Mouse (Mus musculus): ENCODE measurements at regions not wholly inside any gene's neighbourhood (a gene's known extent, or its start where the extent isn't known, plus 50 kb on each side); places are given as distances from the start of the nearest gene placed in this dataset.

- no peak for DNase-seq
These were observed 168.7 kb downstream of the Zfp326 start for GRCm38 (mm10) chr5:106044878-106045585.

DNA sequence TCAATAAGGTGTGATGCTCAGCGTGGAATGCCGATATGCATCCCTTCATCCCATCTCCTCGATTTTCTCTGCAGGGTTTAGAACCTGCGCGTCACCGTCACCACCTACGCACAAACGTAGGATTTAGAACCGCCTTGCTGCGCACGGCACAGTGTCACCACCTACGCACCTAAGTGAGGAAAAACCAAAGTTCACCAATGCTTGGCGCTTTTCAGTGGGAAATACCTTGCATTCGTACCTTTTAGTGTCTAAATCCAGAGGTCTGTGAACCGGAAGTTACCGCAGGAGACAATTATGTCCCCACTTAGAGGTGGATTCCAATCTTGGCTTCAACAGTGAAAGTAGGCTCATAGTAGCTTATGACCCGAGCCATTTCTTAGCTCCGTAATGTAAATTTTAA lies 162.0 kb downstream of the Zfp326 start:
- DNase-seq: no peak

DNA sequence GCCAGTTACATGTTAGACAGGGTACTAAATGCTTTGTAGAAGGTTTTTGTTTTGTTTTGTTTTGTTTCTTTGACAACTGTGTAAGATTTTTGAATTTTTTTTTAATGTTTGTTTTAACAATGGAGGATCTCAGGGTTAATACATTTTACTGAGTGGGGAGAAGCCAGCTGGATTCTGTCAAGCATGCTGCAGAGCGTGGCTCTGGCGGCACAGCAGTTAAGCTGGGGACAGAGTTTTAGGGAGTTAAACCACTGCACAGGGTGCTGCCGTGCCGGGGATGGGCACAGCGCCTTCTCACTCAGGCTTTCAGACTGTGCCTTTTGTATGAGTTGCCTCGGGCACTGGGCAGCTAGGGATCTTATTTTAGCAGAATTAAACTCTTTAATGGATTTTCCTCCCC lies 159.8 kb downstream of the Zfp326 start:
- DNase-seq: peak; percentile 64

DNA sequence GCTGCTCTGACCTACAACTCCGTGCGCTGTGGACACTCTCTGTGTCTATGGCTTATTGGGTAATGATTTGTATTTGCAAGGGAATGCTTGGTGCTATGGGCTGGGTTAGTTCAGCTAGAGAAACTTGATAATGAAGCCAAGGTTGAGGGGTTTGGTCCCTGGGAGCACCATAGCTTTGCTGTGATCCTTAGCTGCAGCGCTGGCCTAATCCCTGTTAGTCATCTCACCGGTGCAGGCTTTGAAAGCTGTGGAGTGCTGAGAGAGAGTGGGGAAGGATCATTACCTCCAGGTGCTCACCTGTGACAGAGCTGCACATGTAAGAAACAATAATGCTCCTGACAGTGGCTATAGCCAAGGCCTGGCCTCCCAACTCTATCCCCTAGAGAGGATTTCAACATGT lies 156.6 kb downstream of the Zfp326 start:
- DNase-seq: no peak

- DNase-seq: no peak
These were observed 150.5 kb downstream of the Zfp326 start for GRCm38 (mm10) chr5:106026861-106027260.

- DNase-seq: no peak
These were observed 128.0 kb downstream of the Zfp326 start for GRCm38 (mm10) chr5:106004292-106004917.

DNA sequence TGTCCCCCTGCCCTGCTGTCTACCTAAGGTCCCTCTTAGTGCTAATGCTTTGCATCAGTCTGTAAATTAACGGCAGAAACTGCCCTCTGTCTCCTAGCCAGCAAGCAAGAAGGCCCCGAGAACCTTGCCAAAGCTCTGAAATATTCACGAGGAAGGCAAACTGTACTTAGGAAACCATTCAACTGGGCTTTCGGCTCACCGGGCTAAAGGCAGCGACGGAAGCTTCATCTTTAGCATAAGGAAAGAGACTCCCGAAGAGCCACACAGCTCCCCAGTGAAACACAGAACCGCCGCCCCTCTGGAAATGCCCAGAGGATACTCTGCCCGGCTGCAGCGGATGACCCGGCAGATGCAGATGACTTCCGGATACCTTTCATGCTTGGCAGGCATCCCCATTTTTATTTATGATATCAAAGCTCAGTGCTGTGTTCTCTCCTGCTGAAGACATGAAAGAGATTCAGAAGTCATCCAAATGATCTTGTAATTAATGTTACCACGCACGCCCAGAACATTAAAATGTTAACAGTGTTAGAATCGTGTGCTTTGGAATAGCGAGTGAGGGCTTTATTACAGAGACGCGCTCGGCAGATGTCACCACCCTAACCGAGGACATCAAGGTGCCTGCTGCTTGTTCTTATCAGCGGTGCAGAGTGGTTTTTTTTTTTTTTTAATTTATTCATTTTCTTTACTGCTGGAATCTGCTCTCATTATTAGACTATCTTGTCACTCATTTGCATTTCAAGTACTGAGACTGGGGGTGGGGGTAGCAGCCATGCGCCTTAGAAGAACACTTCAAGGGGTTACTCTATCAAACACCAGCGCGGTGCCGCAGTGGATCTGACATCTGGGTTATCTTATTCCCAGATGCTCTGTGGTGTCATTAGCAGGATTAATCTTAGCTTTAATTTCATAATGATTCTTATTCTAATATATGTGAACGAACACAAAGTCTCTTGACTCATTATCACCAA lies 127.2 kb downstream of the Zfp326 start:
- no peak for DNase-seq

GRCm38 (mm10) chr5:106002330-106002729 lies 126.0 kb downstream of the Zfp326 start:
- DNase-seq: peak; percentile 38

DNA sequence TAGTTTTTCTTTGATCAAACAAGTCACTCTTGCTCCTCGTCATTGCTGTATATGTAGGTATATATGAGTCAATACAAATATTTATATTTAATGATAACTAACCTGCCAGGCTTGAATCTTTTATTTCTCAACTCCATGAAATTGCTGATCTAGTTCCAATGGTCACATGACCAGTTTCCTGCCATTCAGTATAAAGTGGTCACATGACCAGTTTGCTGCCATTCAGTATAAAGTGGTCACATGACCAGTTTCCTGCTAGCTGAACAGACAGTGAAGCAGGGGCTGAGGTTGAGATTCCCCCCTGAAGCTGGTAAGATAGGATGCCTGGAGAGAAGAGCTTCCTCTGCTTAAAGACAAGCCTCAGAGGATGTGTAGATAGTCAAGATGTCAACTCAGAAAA lies 117.9 kb downstream of the Zfp326 start:
- no peak for DNase-seq

GRCm38 (mm10) chr5:105993066-105993760 lies 116.8 kb downstream of the Zfp326 start:
- DNase-seq: no peak

- DNase-seq: no peak
These were observed 114.4 kb downstream of the Zfp326 start for GRCm38 (mm10) chr5:105990777-105991176.

GRCm38 (mm10) chr5:105986401-105986800 lies 110.0 kb downstream of the Zfp326 start:
- DNase-seq: peak; percentile 62

DNA sequence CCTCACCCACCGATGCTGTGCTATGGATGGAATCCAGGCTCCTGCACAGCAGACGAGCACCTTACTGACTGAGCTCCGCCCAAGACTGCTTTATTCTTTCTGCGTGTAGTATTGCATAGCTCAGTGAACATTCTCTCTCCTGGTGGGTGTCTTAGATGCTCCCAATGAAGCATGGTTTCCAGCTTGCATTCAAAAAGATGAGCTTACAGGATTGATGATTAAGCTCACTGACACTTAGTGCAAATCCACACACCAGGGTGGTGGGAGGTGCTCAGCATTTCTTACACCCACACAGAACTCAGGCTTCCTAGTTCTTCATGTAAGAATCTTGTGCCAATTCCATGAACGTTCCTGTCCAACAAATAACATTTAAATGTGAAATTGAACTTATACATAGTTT lies 106.8 kb downstream of the Zfp326 start:
- DNase-seq: no peak

DNA sequence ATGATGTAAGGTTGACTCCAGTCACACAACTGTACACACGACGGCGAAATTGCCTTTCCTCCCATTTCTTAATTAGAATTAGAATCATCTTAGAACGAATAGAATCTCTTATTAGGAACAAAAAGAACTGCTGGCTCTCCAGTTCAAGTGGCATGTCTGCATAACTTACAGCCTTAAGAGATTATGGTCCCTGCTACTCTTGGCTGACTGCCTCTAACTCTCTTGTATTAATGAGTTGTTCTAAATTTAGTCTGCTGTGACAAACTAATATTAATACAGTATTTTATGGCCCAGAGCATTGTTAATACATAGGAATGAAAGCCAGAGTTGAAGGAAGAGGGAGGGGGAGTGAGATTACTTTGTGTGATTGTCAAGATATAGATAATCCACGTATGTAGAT lies 100.4 kb downstream of the Zfp326 start:
- DNase-seq: no peak

DNA sequence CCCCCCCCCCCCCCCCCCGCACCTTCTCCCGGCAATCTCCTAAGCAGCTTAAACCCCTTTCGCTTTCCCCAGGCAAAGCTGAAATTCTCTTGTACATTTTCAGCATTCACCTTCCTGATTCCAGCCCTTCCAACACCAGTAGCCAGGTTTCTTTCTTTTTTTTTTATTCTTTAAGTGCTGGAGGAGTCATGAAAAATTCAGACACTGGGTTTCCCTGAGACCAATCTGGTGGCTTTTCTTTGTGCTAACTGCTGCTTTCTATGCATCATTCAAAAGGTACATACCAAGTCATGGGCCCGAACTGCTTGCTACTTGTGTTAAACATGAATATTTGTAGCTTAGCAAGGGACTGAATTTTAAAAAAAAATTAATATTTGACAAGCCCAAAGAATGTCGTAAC lies 99.7 kb downstream of the Zfp326 start:
- DNase-seq: no peak

DNA sequence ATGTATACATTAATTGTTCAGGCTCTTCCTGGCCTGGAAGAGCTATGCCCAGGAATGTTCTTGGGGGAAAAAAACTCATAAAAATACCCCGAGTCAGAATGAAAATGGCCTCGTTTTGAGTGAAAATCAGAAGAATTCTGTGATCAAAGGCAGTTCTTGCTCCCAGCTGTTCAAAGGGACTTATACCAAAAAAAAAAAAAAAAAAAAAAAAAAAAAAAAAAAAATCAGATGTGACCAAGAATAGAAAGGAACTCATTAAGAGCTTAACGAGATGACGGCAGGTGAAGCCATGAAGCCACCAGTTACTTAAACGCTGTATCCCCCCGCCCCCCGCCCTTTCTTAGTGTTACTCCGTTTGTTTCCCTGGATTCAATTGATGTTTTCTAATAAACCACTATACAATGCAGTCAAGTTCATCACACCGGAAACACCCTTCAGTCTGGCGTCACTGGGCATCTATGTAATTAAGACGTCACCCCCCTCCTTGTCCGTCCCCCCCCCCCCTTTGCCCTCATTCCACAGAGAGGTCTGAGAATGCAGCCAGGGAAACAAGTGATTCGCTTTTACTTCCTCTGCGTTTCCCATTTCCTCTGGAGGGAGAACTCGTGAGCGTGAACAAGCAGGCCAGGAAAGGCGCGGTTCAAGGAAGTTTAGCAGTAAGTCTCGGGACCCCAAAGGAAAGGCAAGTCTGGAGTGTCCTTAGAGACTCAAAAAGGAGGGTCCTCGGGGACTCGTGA lies 99.1 kb downstream of the Zfp326 start:
- peak; percentile 38 for DNase-seq

DNA sequence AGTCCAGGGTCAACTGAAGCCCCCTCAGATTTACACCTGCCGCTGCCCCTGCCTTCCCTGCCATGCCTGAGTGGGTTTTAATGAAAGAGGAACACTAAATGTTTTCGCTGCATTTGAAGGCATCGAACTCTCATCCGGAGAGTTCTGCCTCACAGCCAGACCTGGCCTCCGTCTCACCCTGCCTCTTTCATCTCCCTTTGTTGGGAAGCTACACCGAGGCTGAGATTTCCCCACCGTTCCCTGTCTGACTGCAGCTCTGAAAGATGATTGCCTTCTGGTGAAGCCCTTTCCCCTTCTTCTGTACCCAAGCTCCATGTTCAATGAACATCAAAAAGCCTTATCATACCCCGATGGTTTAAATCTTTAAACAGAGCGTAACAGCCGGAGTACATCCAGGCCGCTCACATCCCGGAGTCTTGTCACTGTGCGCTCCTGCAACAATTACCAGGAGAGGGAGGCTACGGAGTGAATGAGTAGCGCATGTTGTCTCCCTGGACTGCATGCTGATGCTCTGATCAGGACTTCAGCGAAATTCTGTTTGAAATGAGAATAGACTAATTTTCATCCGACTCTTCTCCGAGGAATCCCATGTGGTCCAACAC lies 98.3 kb downstream of the Zfp326 start:
- no peak for DNase-seq
